Mouse (Mus musculus) kidney, adult 18-20 months (tissue): ENCODE results near the gene Olfr1350.
"Not testable (repeated sequence)": the region's sequence is repeated elsewhere in the genome, so short reads cannot be mapped to it uniquely, and the experiment has no call there.

Experiments used
- DNase-seq: peaks from one replicate; pipeline ENCODE4 v3.0.0; 2021

Olfr1350 gene

GRCm38 (mm10) chr7:6564541-6564940 is at the start of gene Olfr1350:
Olfr1350 (plus strand) TSS chr7:6564841.
- DNase-seq = no peak

DNA sequence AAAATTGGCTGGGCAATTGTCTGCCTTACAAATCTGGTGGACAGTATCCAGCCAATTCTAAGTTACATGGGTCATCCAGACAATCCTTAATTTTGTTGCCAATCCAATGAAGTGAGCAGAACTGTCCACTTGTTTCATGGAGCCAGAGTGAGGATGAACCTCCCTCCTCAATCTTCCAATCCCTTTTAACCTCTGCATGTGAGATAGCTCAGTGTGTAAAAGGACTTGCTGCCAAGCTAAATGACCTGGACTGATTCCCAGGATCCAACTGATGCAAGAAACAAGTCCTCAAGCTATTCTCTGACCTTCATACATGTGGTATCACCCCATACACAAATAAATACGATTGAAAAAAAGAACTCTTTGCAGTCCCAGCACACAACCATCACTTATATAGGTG is 43.0 kb upstream of the Olfr1350 start:
- no peak for DNase-seq

- DNase-seq = no peak
Measured at GRCm38 (mm10) chr7:6522850-6523249, 41.8 kb upstream of the Olfr1350 start, which contains the start of gene Olfr1349. Olfr1349 (minus strand) TSS chr7:6522950.

GRCm38 (mm10) chr7:6525001-6525400 is 39.6 kb upstream of the Olfr1350 start:
- DNase-seq = no peak

GRCm38 (mm10) chr7:6526141-6526540 is 38.5 kb upstream of the Olfr1350 start:
- DNase-seq = peak; percentile 33

GRCm38 (mm10) chr7:6586096-6586759 is 21.6 kb downstream of the Olfr1350 start:
- DNase-seq = no peak

GRCm38 (mm10) chr7:6588766-6589165 is 24.1 kb downstream of the Olfr1350 start:
- not testable (repeated sequence) for DNase-seq

DNA sequence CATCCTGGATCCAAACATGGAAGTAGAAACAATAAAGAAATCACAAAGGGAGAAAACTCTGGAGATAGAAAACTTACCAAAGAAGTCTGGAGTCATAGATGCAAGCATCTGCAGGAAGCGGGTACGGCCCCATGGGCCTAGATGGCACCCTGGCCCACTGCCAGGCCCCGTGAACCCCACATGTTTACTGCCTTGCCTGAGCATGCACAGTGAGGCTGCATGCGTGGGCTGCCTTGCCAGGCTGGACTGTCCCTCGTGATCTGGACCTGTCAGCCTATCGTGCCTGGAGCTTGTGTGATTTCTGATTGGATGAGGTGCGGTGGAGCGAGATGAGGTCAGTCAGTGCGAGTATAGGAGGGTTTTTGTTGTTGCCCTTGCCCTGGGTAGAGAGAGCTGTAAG is 38.7 kb downstream of the Olfr1350 start:
- DNase-seq = no peak
